In genomic region chr13:71963356-71964351, GRCm38 (mm10) we compare ENCODE assay signal across 9 mouse cellular contexts. TPM values are rescaled to one million over a fixed set of nuclear protein-coding genes. Genes with fewer than 3 reads are reported as not detected.
A peak's percentile ranks its signal among the peaks of the same experiment; 100 is the strongest.
DNase-seq lines count a peak whose midpoint lies in the region; ATAC-seq lines count a peak whose summit lies in the region.
"Had no signal": no experiment of that assay in that cellular context is flagged by ENCODE, and none has a peak within 500 bp of the region (broad histone marks: within the 10 kb centered on the region; RNA-seq: fewer than 3 reads in every experiment).

TSS of gene Irx1 (minus strand) at chr13:71963723.

- H3K4me2 ChIP-seq in heart, embryonic 14.5 days (ENCODE audit: low read length): peak within 1 kb of the TSS; percentile 78
- H3K4me2 ChIP-seq in limb, embryonic 11.5 days (ENCODE audit: low read depth, severe bottlenecking): peak within 1 kb of the TSS; percentile 82
- peak within 1 kb of the TSS; percentile 75 for H3K4me2 ChIP-seq in midbrain, embryonic 13.5 days (replicated peaks)

- no peaks in the 10 kb centered on the region for H3K36me3 ChIP-seq in heart, embryonic 14.5 days (ENCODE audit: control insufficient read depth, insufficient read depth, low read length)
- no peaks in the 10 kb centered on the region for H3K36me3 ChIP-seq in limb, embryonic 11.5 days (ENCODE audit: control insufficient read depth, insufficient read depth, low read length)
- peaks cover 9% of the 10 kb centered on the region for H3K36me3 ChIP-seq in midbrain, embryonic 13.5 days

- H3K27me3 ChIP-seq in heart, embryonic 14.5 days (ENCODE audit: control insufficient read depth, insufficient read depth, low read length): peaks cover 92% of the 10 kb centered on the region
- peaks cover 88% of the 10 kb centered on the region for H3K27me3 ChIP-seq in limb, embryonic 11.5 days (ENCODE audit: control insufficient read depth, insufficient read depth, low read length)
- H3K27me3 ChIP-seq in midbrain, embryonic 13.5 days: peaks cover 68% of the 10 kb centered on the region

- H3K4me1 ChIP-seq in heart, embryonic 14.5 days (ENCODE audit: control insufficient read depth in 2 of 2, insufficient read depth in 2 of 2, low read length in 2 of 2): peaks cover 2 to 23% of the 10 kb centered on the region in 2 experiments; a peak in 3 of 4 replicates
- H3K4me1 ChIP-seq in limb, embryonic 11.5 days (ENCODE audit: control insufficient read depth, insufficient read depth, low read length): peaks cover 12% of the 10 kb centered on the region
- peaks cover 63% of the 10 kb centered on the region for H3K4me1 ChIP-seq in midbrain, embryonic 13.5 days (replicated peaks)

- peak within 1 kb of the TSS; percentile 84 for H3K9ac ChIP-seq in heart, embryonic 14.5 days (ENCODE audit: low read length)
- peak within 1 kb of the TSS; percentile 40 for H3K9ac ChIP-seq in limb, embryonic 11.5 days (ENCODE audit: low read length)
- peak within 1 kb of the TSS; percentile 98 for H3K9ac ChIP-seq in midbrain, embryonic 13.5 days (replicated peaks)

- WGBS in heart, embryonic 14.5 days: under 1% methylated on average over 75 of the region's 100 CpGs
- WGBS in limb, embryonic 11.5 days: under 1% methylated on average over 70 of the region's 100 CpGs
- WGBS in midbrain, embryonic 13.5 days: under 1% methylated on average over 95 of the region's 100 CpGs

- DNase-seq in testis, postnatal 14 days (ENCODE audit: low spot score): peak; percentile 12
- no peak for DNase-seq in testis, postnatal 10 days (ENCODE audit: low spot score)
- peak; percentile 74 for DNase-seq in limb, embryonic 11.5 days (ENCODE audit: low spot score)
- no peak for DNase-seq in adrenal gland, postnatal 25 days
- DNase-seq in left cerebral cortex, adult 9 months (ENCODE audit: low spot score in 2 of 2): no peak

- peak within 1 kb of the TSS; percentile 72 to 87 for H3K27ac ChIP-seq in heart, embryonic 14.5 days (replicated peaks in 1 of 2; ENCODE audit: control insufficient read depth in 1 of 2, insufficient read depth in 1 of 2, low read depth in 2 of 2, low read length in 2 of 2)
- no peak within 1 kb of the TSS for H3K27ac ChIP-seq in limb, embryonic 11.5 days (replicated peaks; ENCODE audit: low read depth, low read length)
- peak within 1 kb of the TSS; percentile 94 for H3K27ac ChIP-seq in midbrain, embryonic 13.5 days

- peak within 1 kb of the TSS; percentile 60 to 64 for H3K4me3 ChIP-seq in heart, embryonic 14.5 days (ENCODE audit: control insufficient read depth in 1 of 2, insufficient read depth in 1 of 2, low read depth in 1 of 2, low read length in 2 of 2)
- peak within 1 kb of the TSS; percentile 31 for H3K4me3 ChIP-seq in limb, embryonic 11.5 days (ENCODE audit: low read depth, low read length)
- peak within 1 kb of the TSS; percentile 82 for H3K4me3 ChIP-seq in midbrain, embryonic 13.5 days (replicated peaks)

- peak; percentile 58 for ATAC-seq in heart, embryonic 14.5 days (ENCODE audit: insufficient number of reproducible peaks, insufficient read depth, low FRiP score, low read depth)
- ATAC-seq in limb, embryonic 11.5 days (ENCODE audit: insufficient number of reproducible peaks, low FRiP score, low TSS enrichment, low read depth): peak; percentile 45; the same call in 1 of the 2 replicates
- ATAC-seq in midbrain, embryonic 13.5 days: peak; percentile 82
- ATAC-seq in erythroblast, adult 5-6 weeks (replicated peaks; ENCODE audit: low FRiP score, poor library complexity, severe bottlenecking): no peak

- H3K9me3 ChIP-seq in heart, embryonic 14.5 days (ENCODE audit: control insufficient read depth, low read length): no peaks in the 10 kb centered on the region
- H3K9me3 ChIP-seq in limb, embryonic 11.5 days (ENCODE audit: control insufficient read depth, low read length): no peaks in the 10 kb centered on the region
- H3K9me3 ChIP-seq in midbrain, embryonic 13.5 days: no peaks in the 10 kb centered on the region

RNA-seq across cellular contexts. Expression of gene Irx1, which starts in this region (rescaled TPM):
- polyA plus RNA-seq in heart, embryonic 14.5 days (2014; fragmentation: Nextera tagmentation; extraction: Ambion mirVana): 1.5 and 2.5 TPM in 2 replicates
- polyA plus RNA-seq in limb, embryonic 11.5 days (2014; fragmentation: Nextera tagmentation; extraction: Ambion mirVana): 0.36 and 0.45 TPM in 2 replicates
- 7.6 and 13.7 TPM in 2 replicates for polyA plus RNA-seq in midbrain, embryonic 13.5 days (2015; fragmentation: Nextera tagmentation; extraction: Ambion mirVana)
- not detected in 2 replicates for total RNA-seq in adrenal gland, postnatal 25 days (2021)
- total RNA-seq in erythroblast, adult 5-6 weeks (2015; ENCODE audit: low replicate concordance): not detected in 2 replicates
- total RNA-seq in erythroblast, adult 5-6 weeks (2017; ENCODE audit: low replicate concordance): not detected in 2 replicates
- total RNA-seq: neutrophil, adult 5-6 weeks had no signal

Comparison
In these comparisons a context has a peak if more than half of its experiments do, and no peak if none do; other contexts are left out.
1. Peak in DNase-seq, ATAC-seq, H3K4me3 ChIP-seq, H3K9ac ChIP-seq and H3K4me2 ChIP-seq in limb, embryonic 11.5 days; RNA of the gene not detected or under 1 TPM.
2. H3K4me3 ChIP-seq: peak in every context shown above with its lines; median percentile 82 in midbrain, embryonic 13.5 days; 62 in heart, embryonic 14.5 days; 31 in limb, embryonic 11.5 days.
3. H3K9ac ChIP-seq: peak in every context shown above with its lines; median percentile 98 in midbrain, embryonic 13.5 days; 84 in heart, embryonic 14.5 days; 40 in limb, embryonic 11.5 days.